Mouse (Mus musculus) right cerebral cortex, adult 2 months (tissue): ENCODE results near the gene Snx9.

Experiments
- DNase-seq, 2 experiments: peaks; one replicate each; pipeline ENCODE4 v3.0.0; 2021 to 2022; ENCODE audit warnings: low spot score in 2 of 2

Gene Snx9

DNA sequence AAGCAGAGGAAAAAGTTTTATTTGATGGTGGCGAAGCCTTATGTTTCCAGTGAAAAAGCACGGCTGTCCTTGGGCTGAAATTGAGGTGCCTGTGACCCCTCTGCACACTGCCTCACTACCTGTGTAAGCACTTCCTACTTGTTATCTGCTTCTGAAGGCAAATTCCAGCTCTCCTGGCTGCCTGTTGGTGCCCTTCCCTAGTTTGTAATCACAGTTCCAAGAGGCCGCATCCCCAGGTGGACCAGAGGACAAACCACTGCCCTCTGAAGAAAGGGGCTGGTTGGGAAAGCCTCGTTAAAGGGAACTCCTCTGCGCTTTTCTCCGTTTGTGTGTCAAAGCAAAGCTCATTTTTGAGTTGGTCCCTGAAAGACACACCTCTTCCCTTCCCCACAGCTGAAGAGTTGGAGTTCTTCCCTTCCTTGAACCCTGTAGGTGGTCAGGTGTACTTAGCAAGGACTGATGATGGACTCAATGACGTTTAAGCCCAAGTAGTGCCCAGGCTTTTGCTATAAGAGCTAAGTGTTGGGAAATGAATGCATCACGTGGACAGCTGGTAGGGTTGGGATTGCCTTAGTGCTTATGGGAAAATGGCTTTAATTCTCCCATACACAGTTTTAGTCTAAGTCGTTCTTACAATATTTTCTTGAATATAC is 2.0 kb downstream of the Snx9 start:
- DNase-seq, result no peak

DNA sequence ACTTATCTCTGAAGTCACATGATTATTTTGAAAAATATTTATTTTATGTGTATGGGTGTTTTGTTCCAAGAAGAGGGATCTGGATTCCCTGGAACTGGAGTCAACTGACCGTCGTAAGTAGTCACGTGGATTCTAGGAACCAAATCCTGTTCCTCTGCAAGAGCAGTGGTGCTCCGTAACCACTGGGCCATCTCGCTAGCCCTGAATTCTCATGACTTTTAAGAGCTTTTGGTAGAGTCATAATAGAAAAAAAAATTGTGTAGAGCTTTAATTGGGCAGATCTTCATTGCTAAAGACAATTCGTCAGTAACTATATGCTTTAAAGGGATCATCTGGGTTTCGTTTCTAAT is 2.5 kb downstream of the Snx9 start:
- no peak for DNase-seq

DNA sequence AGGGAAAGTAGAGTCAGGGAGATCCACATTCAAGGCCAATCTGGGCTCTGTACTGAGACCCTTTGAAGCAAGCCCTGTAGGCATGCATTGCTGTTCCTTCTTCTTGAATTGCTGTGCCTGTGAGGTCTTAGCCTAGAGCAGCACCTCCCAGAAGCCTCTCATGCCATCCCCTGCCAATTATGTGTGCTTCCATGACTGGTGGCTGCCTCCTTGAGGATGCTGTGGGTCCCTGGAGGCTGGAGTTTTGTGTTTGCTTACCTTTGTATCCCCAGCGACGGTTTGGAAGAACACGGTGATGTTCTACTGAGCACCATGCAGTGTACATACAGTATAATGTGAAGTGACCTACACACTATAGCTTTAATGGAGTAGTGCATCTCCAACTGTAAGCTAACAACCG is 4.2 kb downstream of the Snx9 start:
- no peak for DNase-seq

DNA sequence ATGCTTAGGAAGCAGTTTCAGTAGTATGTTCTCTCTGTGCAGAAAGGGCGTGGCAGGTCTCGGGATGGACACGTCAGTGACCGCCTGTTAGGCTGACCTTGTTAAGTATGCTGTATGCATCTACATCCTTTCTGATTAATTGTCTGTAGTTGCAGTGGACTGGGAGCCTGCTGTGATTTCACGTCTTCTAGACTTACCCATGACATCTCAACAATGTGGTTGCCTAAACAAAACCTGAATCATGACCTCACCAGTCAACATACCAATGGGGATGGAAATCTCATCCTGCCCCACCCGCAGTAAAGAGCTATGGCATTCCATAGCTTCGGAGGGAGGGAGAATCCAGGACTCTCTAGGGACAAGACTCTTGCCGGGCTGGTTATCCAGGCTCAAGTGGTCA is 5.0 kb downstream of the Snx9 start:
- no peak for DNase-seq

DNA sequence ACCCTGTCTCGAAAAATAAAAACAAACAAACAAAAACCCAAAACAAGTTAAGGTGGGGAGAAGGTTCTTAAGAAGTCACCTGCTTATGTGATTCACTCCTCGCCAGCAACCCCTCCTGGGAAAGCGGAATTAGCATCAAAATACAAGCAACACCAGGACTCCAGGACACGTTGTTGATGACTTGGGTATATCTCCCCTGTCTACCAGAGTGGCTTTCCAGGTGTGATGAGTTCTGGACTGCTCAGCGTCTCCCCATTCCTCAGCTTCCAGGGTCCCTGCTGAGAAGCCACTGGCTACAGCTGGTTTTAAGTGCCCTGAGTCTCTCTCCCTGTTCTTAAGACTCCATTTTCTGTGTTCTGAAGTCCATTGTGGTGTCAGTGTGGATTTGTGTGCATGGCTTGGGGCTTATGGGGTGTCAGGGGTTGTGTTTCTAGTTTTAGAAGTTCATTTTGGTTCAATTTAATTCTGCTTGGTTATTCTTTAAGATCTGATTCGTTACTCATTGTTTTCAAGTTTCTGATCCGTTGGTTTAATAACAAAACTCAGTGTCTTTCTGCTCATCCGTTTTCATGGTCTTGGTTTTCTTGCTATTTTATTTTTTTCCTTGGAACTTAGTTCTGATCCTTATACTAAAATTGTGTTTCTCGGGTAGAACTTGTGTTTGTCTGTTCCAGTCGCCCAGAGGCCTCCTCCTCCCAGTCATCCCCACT is 7.7 kb downstream of the Snx9 start:
- DNase-seq, result no peak

DNA sequence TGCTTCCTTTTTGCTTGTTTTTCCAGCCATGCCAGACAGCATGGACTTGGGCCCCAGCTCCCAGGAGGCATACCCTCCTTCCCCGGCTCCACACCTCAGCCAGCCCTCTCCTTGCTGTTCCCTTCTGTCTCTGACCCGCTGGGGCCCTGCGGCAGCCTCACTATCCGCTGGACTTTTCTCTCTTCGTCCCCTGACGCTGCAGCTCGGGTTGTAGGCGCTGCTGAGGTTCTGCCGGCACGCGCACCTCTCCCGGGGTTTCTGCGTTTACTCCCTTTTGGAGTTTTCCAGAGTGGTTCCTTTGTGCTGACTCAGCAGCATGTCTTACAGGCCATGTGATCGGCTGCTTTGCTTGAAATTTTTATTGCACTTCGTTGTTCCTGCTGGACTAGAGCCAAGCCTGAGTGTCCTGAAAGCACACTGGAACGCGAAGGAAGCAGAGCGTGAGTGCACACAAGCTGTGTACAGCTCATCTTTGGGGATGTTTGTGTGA is 8.3 kb downstream of the Snx9 start:
- peak; percentile 60 to 61 for DNase-seq

DNA sequence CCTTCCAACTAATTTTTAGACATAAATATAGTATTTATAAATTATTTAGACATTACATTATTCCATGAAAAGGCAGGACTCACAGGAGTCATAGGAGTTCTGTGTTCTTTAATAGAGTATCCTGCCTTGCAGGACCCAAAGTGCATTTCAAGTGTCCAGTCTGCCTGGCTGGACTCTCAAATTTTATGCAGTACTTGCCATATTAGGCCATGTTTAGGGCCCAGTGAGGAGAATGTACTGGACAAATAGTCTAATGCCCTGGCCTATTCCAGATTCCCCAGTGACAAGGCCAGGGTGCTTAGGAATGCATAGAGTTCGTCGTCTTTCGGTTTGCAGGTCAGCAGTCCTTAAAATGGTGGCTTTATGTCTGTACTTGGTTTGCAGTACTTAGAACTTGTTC is 8.9 kb downstream of the Snx9 start:
- DNase-seq, result no peak

DNA sequence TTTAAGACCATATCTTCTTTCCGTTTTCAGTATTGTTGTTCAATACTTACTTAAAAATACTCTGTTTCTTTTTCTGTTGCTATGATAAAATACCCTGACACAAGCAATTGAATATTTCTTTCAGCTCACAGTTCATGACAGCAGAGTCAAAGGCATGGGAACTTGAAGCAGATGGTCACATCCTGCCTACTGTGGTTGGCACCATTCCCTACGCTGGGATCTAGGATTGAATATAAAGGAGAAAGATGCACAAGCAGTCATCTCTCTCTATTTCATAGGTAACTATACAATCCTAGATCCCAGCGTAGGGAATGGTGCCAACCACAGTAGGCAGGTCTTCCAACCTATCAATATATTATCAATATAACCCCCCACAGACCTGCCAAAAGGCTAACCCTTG is 9.3 kb downstream of the Snx9 start:
- DNase-seq, result no peak

DNA sequence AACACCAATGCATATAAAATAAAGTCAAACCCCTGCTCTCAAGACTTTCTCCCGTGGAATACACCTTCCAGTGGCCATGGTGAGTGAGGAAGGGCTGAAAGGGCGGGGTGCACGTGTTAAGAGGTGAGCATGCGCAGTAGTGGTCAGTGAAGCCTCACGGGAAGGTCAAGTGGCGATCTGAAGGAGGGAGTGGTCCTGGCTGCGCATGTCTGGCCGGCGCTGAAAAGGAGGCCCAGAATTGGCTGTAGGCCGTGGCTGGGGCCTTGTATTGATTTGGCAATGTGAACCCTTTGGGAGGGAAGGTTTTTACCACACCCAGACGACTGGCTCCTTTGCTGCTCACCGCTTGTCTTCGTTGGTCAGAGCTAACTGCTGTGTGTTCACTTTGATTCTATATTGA is 12.8 kb downstream of the Snx9 start:
- no peak for DNase-seq

DNA sequence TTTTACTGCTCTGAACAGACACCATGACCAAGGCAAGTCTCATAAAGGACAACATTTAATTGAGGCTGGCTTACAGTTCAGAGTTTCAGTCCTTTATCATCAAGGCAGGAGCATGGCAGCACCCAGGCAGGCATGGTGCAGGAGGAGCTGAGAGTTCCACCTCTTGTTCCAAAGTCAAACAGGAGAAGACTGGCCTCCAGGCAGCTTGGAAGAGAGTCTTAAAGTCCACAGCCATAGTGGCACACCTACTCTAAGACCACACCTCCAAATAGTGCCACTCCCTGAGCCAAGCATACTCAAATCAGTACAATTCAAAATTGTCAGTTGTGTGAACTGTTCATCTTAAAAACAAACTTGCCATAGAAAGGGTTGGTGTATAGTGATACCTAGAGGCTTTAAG is 14.4 kb downstream of the Snx9 start:
- DNase-seq, result no peak

DNA sequence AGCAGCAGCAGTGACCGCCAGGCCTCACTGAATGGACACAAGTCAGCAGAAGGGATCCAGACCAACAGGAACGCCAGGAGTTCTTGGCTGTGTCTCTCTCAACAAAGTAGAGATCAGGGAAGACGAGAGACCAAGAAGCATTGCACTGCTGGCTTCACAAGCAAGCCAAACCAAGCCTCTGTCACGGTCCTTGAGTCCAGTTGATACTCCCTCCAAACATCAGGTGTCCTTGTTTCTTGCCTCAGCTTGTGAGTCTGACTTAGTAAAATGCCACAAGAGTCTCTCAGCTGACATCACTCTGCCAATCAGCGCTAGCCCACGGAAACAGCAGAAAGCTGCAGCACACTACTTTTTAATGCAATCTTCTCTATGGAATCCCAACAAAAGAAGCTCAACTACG is 15.3 kb downstream of the Snx9 start:
- DNase-seq, result no peak

DNA sequence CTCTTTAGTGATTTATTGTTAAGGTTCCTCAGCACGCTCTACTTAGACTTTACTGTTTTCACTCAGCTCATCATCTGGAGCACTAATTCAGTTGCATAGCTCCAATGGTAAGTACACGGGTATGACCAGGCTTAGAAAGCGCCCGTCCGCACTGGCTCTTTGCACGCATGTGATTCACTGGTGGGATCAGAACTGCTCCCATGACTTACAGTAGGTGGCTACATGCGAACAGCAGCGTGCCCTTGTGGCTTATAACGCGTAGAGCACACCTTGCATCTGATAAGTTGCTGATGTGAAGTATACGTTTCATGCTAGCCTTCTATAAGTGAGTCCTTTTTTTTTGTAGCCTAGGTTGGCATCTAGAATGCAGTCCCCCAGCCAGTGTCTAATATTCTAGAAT is 16.1 kb downstream of the Snx9 start:
- no peak for DNase-seq

DNA sequence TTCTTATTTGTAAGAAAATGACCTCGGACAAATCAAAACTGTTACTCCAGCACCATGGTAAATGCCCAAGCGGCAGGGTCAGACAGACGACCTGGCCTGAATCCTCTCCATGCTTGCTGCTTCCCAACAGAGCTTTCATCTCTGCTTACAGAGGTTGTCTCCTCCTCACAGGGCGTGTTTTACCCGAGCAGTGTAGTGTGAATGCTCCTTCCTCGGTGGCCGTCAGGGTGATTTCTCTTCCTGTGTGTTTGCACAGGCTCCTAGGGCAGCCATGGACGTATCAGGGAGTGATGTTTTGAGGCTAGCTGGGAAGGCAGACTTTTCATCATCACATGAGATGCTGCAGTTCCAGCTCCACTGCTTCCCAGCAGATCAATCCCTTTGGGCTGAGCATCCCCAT is 17.1 kb downstream of the Snx9 start:
- no peak for DNase-seq

DNA sequence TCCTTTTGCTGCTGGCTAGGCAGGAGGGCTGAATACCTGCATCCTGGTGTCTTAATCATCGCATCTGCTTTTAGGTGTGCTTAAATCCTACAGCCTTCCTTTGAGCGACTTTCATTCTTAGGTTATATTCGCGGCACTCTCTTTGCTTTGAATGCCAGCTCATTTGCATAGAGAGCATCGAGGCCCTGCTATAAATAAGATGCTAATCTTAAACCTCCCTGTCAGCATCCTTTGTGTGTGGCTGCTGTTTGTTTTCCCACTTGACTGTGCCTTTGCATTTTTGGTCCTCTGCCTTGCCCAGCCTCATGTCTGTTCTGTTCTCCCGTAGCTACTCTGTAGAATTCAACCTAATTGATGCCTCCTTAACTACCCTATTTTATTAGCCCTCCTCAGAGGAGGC is 21.2 kb downstream of the Snx9 start:
- DNase-seq, result no peak

DNA sequence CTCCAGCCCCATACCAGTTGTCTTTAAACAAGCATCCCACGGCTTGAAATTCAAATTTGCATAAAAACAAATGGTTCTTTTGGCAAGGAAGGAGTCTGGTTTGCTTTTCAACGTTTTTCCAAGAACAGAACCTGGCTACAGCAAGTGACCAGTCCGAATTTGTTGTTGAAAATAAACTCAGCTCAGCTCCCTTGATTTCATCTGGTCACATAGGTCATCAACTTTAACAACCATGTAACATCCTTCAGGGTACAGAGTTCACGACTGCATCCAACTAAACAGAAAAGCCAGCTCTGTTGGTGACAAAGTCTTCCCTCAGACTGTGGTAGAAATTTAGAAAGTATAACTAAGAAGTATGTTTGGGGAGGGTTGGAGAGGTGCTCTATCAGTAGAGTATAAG is 21.7 kb downstream of the Snx9 start:
- DNase-seq, result no peak

DNA sequence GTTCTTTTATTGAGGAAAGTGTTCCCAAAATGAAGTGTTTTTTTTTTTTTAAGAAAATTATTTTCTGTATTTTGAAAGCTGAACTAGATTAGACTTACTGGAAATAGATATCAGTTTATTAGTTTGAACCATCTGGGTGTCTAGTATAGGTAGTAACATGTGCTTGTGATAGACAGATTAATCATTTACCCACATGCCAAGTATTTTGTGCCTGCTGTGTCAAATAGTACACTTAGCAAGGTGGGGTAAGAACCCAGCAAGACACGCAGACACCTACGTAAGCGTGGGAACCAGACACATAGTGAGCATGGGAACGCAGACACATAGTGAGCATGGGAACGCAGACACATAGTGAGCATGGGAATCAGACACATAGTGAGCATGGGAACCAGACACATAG is 22.6 kb downstream of the Snx9 start:
- no peak for DNase-seq

DNA sequence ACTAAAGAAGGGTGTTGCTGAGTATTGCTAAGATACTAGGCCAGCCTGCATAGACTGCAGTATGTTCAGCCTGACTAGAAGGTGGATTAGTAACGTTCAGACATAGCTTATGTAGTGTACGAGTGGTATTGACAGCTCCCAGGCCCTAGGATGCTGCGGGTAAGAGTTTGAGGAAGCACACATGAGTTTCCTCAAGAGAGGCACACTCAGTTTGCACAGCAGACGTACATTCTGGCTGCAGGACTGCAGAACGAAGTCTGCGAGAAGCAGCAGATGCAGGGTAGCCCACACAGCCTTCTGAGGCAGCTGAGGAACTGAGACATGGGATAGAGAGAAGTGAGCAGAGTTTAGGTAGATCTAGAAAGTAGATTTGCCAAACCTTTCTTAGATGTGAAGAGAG is 26.3 kb downstream of the Snx9 start:
- DNase-seq, result peak in 1 of 2 experiments; percentile 31

DNA sequence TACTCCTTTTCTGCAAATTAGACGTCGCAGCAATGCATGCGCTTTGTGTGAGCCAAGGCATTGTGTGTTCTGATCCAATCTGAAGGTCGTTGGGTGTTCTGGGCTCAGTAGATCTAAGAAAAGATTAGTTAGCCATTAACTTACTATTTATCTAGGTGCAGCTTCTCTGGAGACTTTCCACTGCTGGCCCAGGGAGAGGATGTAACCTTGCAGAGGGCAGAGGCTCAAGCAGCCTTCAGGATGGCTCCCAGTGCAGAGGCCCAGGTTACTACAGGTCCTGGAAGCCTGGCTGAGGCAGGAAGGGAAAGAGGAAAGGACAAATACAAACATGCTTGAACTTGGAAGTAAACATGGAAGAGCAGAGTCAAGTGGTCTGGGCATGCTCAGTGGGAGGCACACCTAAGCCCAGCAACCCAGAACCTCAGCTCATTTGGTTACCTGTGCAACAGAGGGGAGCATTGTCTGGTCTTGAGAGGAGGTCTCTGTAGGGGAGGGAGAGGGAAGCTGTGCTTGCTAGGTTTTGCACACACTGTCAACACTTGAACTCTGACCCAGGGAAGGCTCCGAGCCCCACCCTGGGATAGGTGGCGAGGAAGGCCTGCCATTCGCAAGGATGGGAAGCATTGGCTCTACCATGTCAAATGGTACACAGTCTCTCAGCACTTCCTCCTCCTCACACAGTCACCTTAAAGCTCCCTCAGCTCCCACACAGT is 27.3 kb downstream of the Snx9 start:
- DNase-seq, result no peak

DNA sequence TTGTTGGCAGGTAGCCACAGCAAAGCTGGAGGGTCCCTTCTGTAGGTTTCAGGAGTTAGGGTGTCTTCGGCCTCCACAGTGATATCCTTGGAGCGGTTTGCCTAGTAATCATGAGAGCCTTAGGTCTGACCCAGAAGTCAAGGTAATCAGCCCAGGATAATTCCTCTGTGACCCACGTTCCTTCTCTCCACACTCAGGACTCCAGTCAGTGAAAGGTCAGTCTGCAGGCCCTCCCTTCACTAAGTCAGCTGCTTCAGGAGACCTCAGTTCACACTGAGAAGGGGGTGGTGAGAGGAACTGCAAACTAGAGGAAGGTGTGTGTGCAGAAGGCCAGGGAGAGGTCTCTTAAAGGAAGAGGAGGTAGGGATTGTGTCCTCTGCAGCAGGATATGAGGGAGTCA is 28.3 kb downstream of the Snx9 start:
- DNase-seq, result no peak

DNA sequence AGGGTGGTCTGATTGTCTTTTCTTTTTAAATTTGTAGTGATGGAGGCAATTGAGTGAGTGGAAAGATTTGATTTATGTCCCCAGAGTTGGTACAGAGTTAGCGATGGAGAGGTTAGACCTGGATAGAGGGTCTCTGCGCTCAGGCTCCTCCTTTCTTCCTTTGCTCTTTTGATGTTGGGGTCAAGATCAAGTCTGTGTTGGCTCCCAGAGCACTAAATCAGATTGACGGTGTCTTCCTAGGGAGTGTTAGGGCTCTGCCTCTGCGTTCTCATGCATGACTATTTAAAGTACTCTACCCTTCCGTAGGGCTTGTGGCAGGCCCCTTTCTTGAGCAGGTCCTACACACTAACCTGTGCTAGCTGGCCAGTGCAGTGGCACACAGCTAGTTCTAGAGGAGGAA is 28.9 kb downstream of the Snx9 start:
- no peak for DNase-seq

DNA sequence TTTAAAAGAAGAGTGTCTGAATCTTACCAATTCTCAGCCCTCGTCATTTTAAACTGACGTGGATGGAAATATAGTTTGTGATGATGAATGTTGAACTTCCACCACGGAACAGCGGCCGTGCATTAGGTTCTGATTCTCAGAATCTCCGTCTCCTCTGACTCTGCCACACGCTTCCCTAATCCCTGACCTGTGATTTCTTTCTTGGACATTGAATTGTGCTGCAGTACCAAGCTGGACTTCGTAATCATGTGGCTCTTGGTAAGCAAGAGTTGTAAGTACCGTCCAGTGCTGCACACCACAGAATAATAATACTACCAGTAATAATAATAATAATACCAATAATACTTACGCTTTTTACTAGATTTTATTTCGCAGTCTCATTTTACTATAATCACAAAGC is 29.6 kb downstream of the Snx9 start:
- DNase-seq, result no peak

DNA sequence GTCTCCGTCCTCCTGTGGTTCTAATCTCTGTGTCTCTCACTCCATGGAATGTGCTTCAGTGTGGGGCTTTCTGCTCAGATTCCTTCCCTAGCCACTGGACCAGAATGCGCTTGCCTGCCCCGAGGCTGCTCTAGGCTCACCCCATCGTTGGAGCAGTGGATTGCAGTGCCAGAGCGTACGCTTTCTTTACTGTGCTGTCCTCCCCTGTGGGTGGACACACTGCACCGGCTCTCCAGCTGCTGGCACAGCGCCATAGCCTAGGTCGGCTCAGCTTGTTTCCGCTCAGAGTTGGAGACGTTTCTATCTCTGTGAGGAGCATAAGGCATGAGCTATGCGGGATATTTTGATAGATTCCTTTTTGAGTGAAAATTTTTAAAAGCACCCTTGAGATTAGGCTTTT is 31.4 kb downstream of the Snx9 start:
- DNase-seq, result peak; percentile 47 to 48

DNA sequence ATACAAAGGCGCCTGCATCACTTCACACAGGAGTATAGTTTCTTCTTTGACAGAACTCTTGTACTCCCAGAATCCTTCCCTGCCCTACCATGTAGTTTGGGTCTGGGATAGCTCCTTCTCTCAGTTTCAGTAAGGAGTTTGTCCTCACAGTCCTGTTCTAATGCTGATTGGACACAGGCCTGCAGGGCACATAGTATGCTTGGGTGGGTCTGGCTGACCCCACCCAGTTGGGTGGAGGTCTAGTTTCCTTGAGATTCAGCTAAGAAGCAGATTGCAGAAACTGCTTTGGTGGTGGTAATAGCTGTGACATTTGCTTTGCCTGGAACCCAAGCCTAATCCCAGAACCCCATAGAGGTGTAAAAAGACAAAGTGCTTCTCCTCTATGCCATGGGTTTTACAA is 33.4 kb downstream of the Snx9 start:
- DNase-seq, result no peak
